Comparison of ENCODE assay signal across 11 mouse cellular contexts in the genomic region with DNA sequence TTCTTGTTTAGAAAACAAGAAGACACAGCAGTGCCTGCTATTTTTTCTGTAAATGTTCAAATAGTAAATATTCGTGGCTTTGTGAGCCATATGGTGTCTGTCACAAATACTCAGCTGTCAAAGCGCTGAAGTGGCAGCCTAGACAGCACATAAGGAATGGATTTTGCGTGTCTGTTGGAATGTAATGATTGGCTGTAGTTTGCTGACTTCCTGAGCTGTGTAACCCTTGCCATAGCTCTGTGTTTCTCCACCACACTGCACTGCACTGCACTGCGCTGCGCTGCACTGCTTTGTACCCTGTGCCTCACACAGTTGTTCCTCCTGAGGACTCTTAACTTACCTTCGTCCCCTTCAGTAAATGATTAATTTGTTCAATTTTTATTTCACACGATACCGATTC. TPM values are rescaled to one million over a fixed set of nuclear protein-coding genes. Genes with fewer than 3 reads are reported as not detected.
A peak's percentile ranks its signal among the peaks of the same experiment; 100 is the strongest.
DNase-seq lines count a peak whose midpoint lies in the region; ATAC-seq and TF ChIP-seq lines count a peak whose summit lies in the region.
"Had no signal": no experiment of that assay in that cellular context is flagged by ENCODE, and none has a peak within 500 bp of the region (broad histone marks: within the 10 kb centered on the region; RNA-seq: fewer than 3 reads in every experiment).

No protein-coding gene starts in this region.

- no peak for TF ChIP-seq EP300 in lung, postnatal 0 days (IDR thresholded peaks at IDR 0.05)

- no peak overlapping the region for H3K9ac ChIP-seq in hindbrain, embryonic 13.5 days
- H3K9ac ChIP-seq in hindbrain, embryonic 11.5 days (ENCODE audit: low read depth, low read length), result no peak overlapping the region
- H3K9ac ChIP-seq in lung, postnatal 0 days (replicated peaks; ENCODE audit: low read depth), result no peak overlapping the region
- 0 out of 2 replicates have a peak overlapping the region, but pooled peaks have one; percentile 1 for H3K9ac ChIP-seq in embryonic facial prominence, embryonic 13.5 days
- H3K9ac ChIP-seq in limb, embryonic 15.5 days, result no peak overlapping the region

- H3K27ac ChIP-seq in hindbrain, embryonic 13.5 days, result 0 out of 2 replicates have a peak overlapping the region, but pooled peaks have one; percentile 19
- H3K27ac ChIP-seq in hindbrain, embryonic 11.5 days (ENCODE audit: low read depth, low read length), result no peak overlapping the region
- no peak overlapping the region for H3K27ac ChIP-seq in lung, postnatal 0 days (ENCODE audit: low read length)
- H3K27ac ChIP-seq in embryonic facial prominence, embryonic 13.5 days, result no peak overlapping the region
- H3K27ac ChIP-seq in limb, embryonic 15.5 days, result peak overlapping the region; percentile 63; the same call in 1 of the 2 replicates
- no peak overlapping the region for H3K27ac ChIP-seq in midbrain, embryonic 10.5 days (replicated peaks)

- no peaks in the 10 kb centered on the region for H3K36me3 ChIP-seq in hindbrain, embryonic 13.5 days
- H3K36me3 ChIP-seq in hindbrain, embryonic 11.5 days (ENCODE audit: control insufficient read depth, insufficient read depth, low read length), result no peaks in the 10 kb centered on the region
- no peaks in the 10 kb centered on the region for H3K36me3 ChIP-seq in lung, postnatal 0 days (ENCODE audit: insufficient read depth, low read length)
- H3K36me3 ChIP-seq in embryonic facial prominence, embryonic 13.5 days, result no peaks in the 10 kb centered on the region
- H3K36me3 ChIP-seq in limb, embryonic 15.5 days, result no peaks in the 10 kb centered on the region
- peaks cover 9% of the 10 kb centered on the region; the same call in 1 of the 2 replicates for H3K36me3 ChIP-seq in midbrain, embryonic 10.5 days

- no peaks in the 10 kb centered on the region for H3K9me3 ChIP-seq in hindbrain, embryonic 13.5 days
- no peaks in the 10 kb centered on the region for H3K9me3 ChIP-seq in hindbrain, embryonic 11.5 days (ENCODE audit: control insufficient read depth, low read length)
- no peaks in the 10 kb centered on the region for H3K9me3 ChIP-seq in lung, postnatal 0 days (ENCODE audit: low read length)
- H3K9me3 ChIP-seq in embryonic facial prominence, embryonic 13.5 days, result no peaks in the 10 kb centered on the region
- no peaks in the 10 kb centered on the region for H3K9me3 ChIP-seq in limb, embryonic 15.5 days
- no peaks in the 10 kb centered on the region for H3K9me3 ChIP-seq in midbrain, embryonic 10.5 days (replicated peaks)

- H3K4me3 ChIP-seq in hindbrain, embryonic 13.5 days, result no peak overlapping the region
- H3K4me3 ChIP-seq in hindbrain, embryonic 11.5 days (ENCODE audit: low read depth, low read length), result no peak overlapping the region
- no peak overlapping the region for H3K4me3 ChIP-seq in lung, postnatal 0 days (ENCODE audit: low read depth, low read length)
- H3K4me3 ChIP-seq in embryonic facial prominence, embryonic 13.5 days, result no peak overlapping the region
- H3K4me3 ChIP-seq in limb, embryonic 15.5 days, result no peak overlapping the region
- no peak overlapping the region for H3K4me3 ChIP-seq in midbrain, embryonic 10.5 days

- ATAC-seq in hindbrain, embryonic 13.5 days (ENCODE audit: low FRiP score), result no peak
- no peak for ATAC-seq in hindbrain, embryonic 11.5 days (ENCODE audit: low FRiP score)
- ATAC-seq in lung, postnatal 0 days, result peak; percentile 89
- peak; percentile 64; the same call in 1 of the 2 replicates for ATAC-seq in embryonic facial prominence, embryonic 13.5 days (ENCODE audit: insufficient number of reproducible peaks, insufficient read depth, low FRiP score, low TSS enrichment, low read depth)
- no peak for ATAC-seq in limb, embryonic 15.5 days (ENCODE audit: insufficient number of reproducible peaks, low FRiP score, low TSS enrichment, low read depth)

- no peaks in the 10 kb centered on the region for H3K27me3 ChIP-seq in hindbrain, embryonic 13.5 days
- H3K27me3 ChIP-seq in hindbrain, embryonic 11.5 days (ENCODE audit: control insufficient read depth, insufficient read depth, low read length), result no peaks in the 10 kb centered on the region
- H3K27me3 ChIP-seq in lung, postnatal 0 days (replicated peaks; ENCODE audit: insufficient read depth, low read length), result no peaks in the 10 kb centered on the region
- H3K27me3 ChIP-seq in embryonic facial prominence, embryonic 13.5 days, result no peaks in the 10 kb centered on the region
- no peaks in the 10 kb centered on the region for H3K27me3 ChIP-seq in limb, embryonic 15.5 days
- no peaks in the 10 kb centered on the region for H3K27me3 ChIP-seq in midbrain, embryonic 10.5 days (ENCODE audit: low read depth, poor library complexity, severe bottlenecking)

- DNase-seq in hindbrain, embryonic 11.5 days (ENCODE audit: low spot score), result no peak
- DNase-seq in lung, postnatal 0 days (ENCODE audit: low spot score), result peak; percentile 73
- no peak for DNase-seq in lung, postnatal 14 days
- DNase-seq in Muller cell, postnatal 12 days (ENCODE audit: inconsistent ontology term), result no peak
- no peak for DNase-seq in midbrain, embryonic 10.5 days (ENCODE audit: low spot score)
- DNase-seq: adrenal gland, postnatal 25 days; cerebellum, adult 18-20 months; thymus, postnatal 4 days had no signal

- no peak for TF ChIP-seq CTCF in lung, postnatal 0 days (IDR thresholded peaks at IDR 0.05)

- WGBS in hindbrain, embryonic 13.5 days, result 82% methylated on average over 8 of the region's 8 CpGs
- 85% methylated on average over 8 of the region's 8 CpGs for WGBS in hindbrain, embryonic 11.5 days
- 42% methylated on average over 8 of the region's 8 CpGs for WGBS in lung, postnatal 0 days
- WGBS in embryonic facial prominence, embryonic 13.5 days, result 43% methylated on average over 8 of the region's 8 CpGs
- 64% methylated on average over 8 of the region's 8 CpGs for WGBS in limb, embryonic 15.5 days
- WGBS in midbrain, embryonic 10.5 days, result 91% methylated on average over 8 of the region's 8 CpGs

- H3K4me1 ChIP-seq in hindbrain, embryonic 13.5 days (replicated peaks), result peaks cover 22% of the 10 kb centered on the region
- H3K4me1 ChIP-seq in hindbrain, embryonic 11.5 days (replicated peaks; ENCODE audit: control insufficient read depth, insufficient read depth, low read length), result no peaks in the 10 kb centered on the region
- peaks cover 6% of the 10 kb centered on the region; the same call in 1 of the 2 replicates for H3K4me1 ChIP-seq in lung, postnatal 0 days (ENCODE audit: insufficient read depth, low read depth, low read length)
- peaks cover 33% of the 10 kb centered on the region for H3K4me1 ChIP-seq in embryonic facial prominence, embryonic 13.5 days
- peaks cover 23% of the 10 kb centered on the region for H3K4me1 ChIP-seq in limb, embryonic 15.5 days
- H3K4me1 ChIP-seq in midbrain, embryonic 10.5 days, result peaks cover 11% of the 10 kb centered on the region

- H3K4me2 ChIP-seq in hindbrain, embryonic 13.5 days, result no peak overlapping the region
- H3K4me2 ChIP-seq in hindbrain, embryonic 11.5 days (replicated peaks; ENCODE audit: low read depth, low read length), result no peak overlapping the region
- H3K4me2 ChIP-seq in lung, postnatal 0 days (replicated peaks; ENCODE audit: low read depth, low read length), result no peak overlapping the region
- peak overlapping the region; percentile 21 for H3K4me2 ChIP-seq in embryonic facial prominence, embryonic 13.5 days
- H3K4me2 ChIP-seq in limb, embryonic 15.5 days, result no peak overlapping the region

RNA-seq across cellular contexts. Expression of gene Sppl3, which starts 41.6 kb away (rescaled TPM):
- 15.8 and 16.5 TPM in 2 replicates for polyA plus RNA-seq in hindbrain, embryonic 13.5 days (2015; fragmentation: Nextera tagmentation; extraction: Ambion mirVana)
- 21.0 and 22.4 TPM in 2 replicates for polyA plus RNA-seq in hindbrain, embryonic 11.5 days (2014; fragmentation: Nextera tagmentation; extraction: Ambion mirVana)
- polyA plus RNA-seq in lung, postnatal 0 days (2015; fragmentation: Nextera tagmentation; extraction: Ambion mirVana), result 16.6 and 22.8 TPM in 2 replicates
- polyA plus RNA-seq in embryonic facial prominence, embryonic 13.5 days (2015; fragmentation: Nextera tagmentation; extraction: Ambion mirVana), result 18.2 and 18.6 TPM in 2 replicates
- 18.6 and 19.9 TPM in 2 replicates for polyA plus RNA-seq in limb, embryonic 15.5 days (2015; fragmentation: Nextera tagmentation; extraction: Ambion mirVana)
- polyA plus RNA-seq in midbrain, embryonic 10.5 days (2016; fragmentation: Nextera tagmentation; extraction: Ambion mirVana), result 11.5 and 12.0 TPM in 2 replicates

RNA-seq across cellular contexts. Expression of gene Gm10401, which starts 45.5 kb away (rescaled TPM):
- 42.7 and 44.4 TPM in 2 replicates for polyA plus RNA-seq in hindbrain, embryonic 13.5 days (2015; fragmentation: Nextera tagmentation; extraction: Ambion mirVana)
- 24.9 and 34.4 TPM in 2 replicates for polyA plus RNA-seq in hindbrain, embryonic 11.5 days (2014; fragmentation: Nextera tagmentation; extraction: Ambion mirVana)
- 32.4 and 32.5 TPM in 2 replicates for polyA plus RNA-seq in lung, postnatal 0 days (2015; fragmentation: Nextera tagmentation; extraction: Ambion mirVana)
- 44.5 TPM in 2 replicates for polyA plus RNA-seq in embryonic facial prominence, embryonic 13.5 days (2015; fragmentation: Nextera tagmentation; extraction: Ambion mirVana)
- 36.8 and 48.3 TPM in 2 replicates for polyA plus RNA-seq in limb, embryonic 15.5 days (2015; fragmentation: Nextera tagmentation; extraction: Ambion mirVana)
- polyA plus RNA-seq in midbrain, embryonic 10.5 days (2016; fragmentation: Nextera tagmentation; extraction: Ambion mirVana), result 23.5 and 25.4 TPM in 2 replicates

Comparison
In these comparisons a context has a peak if more than half of its experiments do, and no peak if none do; other contexts are left out.
1. H3K27ac ChIP-seq: peak in hindbrain, embryonic 13.5 days (single experiment) and limb, embryonic 15.5 days (single experiment); none in hindbrain, embryonic 11.5 days (single experiment), lung, postnatal 0 days (single experiment), embryonic facial prominence, embryonic 13.5 days (single experiment) and midbrain, embryonic 10.5 days (single experiment).
2. ATAC-seq: peak in lung, postnatal 0 days (single experiment) and embryonic facial prominence, embryonic 13.5 days (single experiment); none in hindbrain, embryonic 13.5 days (single experiment), hindbrain, embryonic 11.5 days (single experiment) and limb, embryonic 15.5 days (single experiment).